Comparison of ENCODE assay signal across 30 mouse cellular contexts in genomic region chr10:79965325-79965724, GRCm38 (mm10). TPM values are rescaled to one million over a fixed set of nuclear protein-coding genes. Genes with fewer than 3 reads are reported as not detected.
"Had no signal": no experiment of that assay in that cellular context is flagged by ENCODE, and none has a peak within 500 bp of the region (broad histone marks: within the 10 kb centered on the region; RNA-seq: fewer than 3 reads in every experiment).

No protein-coding gene starts in this region.

- H3K9ac ChIP-seq: heart, embryonic 13.5 days; heart, embryonic 15.5 days; hindbrain, embryonic 12.5 days; hindbrain, embryonic 15.5 days; kidney, embryonic 15.5 days; limb, embryonic 13.5 days; limb, embryonic 15.5 days; liver, embryonic 12.5 days; liver, embryonic 14.5 days had no signal

- ATAC-seq: hindbrain, postnatal 0 days; intestine, embryonic 16.5 days; liver, embryonic 12.5 days had no signal

- H3K4me3 ChIP-seq: gastrocnemius, adult 2 months; heart, embryonic 13.5 days; heart, embryonic 15.5 days; hindbrain, embryonic 12.5 days; hindbrain, embryonic 15.5 days; kidney, embryonic 15.5 days; limb, embryonic 13.5 days; limb, embryonic 15.5 days; liver, embryonic 12.5 days had no signal

- DNase-seq: gastrocnemius, adult 2 months; gastrocnemius, postnatal 10 days; gastrocnemius, postnatal 25 days; heart, adult 18-20 months; heart, postnatal 14 days; heart, postnatal 36 days; kidney, adult 11 months; kidney, adult 2 months; kidney, adult 9 months; kidney, postnatal 14 days; kidney, postnatal 36 days; layer of hippocampus, adult 9-11 months; layer of hippocampus, postnatal 36 days; left cerebral cortex, postnatal 4 days had no signal

- H3K9me3 ChIP-seq: heart, embryonic 13.5 days; heart, embryonic 15.5 days; hindbrain, embryonic 12.5 days; hindbrain, embryonic 15.5 days; kidney, embryonic 15.5 days; limb, embryonic 13.5 days; limb, embryonic 15.5 days; liver, embryonic 12.5 days had no signal

- H3K4me2 ChIP-seq: heart, embryonic 11.5 days; heart, embryonic 13.5 days; heart, embryonic 15.5 days; hindbrain, embryonic 12.5 days; hindbrain, embryonic 15.5 days; kidney, embryonic 15.5 days; limb, embryonic 13.5 days; limb, embryonic 15.5 days; liver, embryonic 12.5 days had no signal

- H3K27ac ChIP-seq: heart, embryonic 13.5 days; heart, embryonic 15.5 days; hindbrain, embryonic 12.5 days; hindbrain, embryonic 15.5 days; hindbrain, postnatal 0 days; kidney, embryonic 15.5 days; kidney, postnatal 0 days; limb, embryonic 13.5 days; limb, embryonic 15.5 days; liver, embryonic 12.5 days; liver, embryonic 14.5 days had no signal

RNA-seq across cellular contexts. Expression of gene Grin3b, which starts 5.2 kb away (rescaled TPM):
- total RNA-seq: gastrocnemius, postnatal 25 days; granulocyte monocyte progenitor cell, adult 5-6 weeks; hematopoietic stem cell, adult 5-6 weeks had no signal
- polyA plus RNA-seq: large intestine, adult 2 months had no signal
